Mouse (Mus musculus) mature B cell (primary cell): ENCODE measurements around the gene Tbc1d22b.

Experiments used
- in situ Hi-C: fragments of 300-500 bp; cut with MboI; formaldehyde crosslinking; loops from 2 replicates; pipeline ENCODE4 v1.14.3; 2019

Gene Tbc1d22b

DNA sequence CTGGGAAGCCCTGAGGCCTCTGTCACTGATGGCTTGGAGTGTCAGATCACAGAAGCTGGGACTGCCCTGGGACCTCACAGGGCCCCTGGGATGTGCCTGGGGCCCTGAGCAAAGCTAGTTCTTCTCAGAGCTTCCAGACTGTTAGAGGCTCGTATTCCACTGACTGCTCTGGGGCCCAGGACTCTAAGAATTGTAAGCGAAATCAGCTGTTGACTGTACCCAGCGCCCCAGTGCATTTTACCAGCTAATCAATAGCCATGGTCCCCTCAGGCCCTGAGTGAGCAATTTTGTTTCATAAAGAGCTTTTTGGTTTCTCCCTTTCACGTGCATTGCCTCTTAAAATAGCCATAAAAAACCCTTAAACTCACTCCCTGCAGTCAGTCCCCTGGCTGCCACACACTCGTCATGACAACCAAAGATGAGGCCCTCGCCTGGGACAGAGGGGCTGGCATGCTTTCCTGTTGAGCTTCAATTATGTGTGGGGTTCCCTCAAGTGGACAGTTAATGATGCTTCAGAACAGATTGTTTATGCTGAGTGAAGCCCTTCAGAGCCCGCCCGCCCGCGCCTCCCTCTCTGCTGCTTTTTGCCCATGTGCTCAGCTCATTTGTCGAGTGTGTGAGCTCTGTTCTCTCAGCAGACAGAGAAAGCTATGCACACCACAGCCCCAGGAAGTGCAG, 39.8 kb downstream of the Tbc1d22b start:
- in situ Hi-C loops, result no loop called here

DNA sequence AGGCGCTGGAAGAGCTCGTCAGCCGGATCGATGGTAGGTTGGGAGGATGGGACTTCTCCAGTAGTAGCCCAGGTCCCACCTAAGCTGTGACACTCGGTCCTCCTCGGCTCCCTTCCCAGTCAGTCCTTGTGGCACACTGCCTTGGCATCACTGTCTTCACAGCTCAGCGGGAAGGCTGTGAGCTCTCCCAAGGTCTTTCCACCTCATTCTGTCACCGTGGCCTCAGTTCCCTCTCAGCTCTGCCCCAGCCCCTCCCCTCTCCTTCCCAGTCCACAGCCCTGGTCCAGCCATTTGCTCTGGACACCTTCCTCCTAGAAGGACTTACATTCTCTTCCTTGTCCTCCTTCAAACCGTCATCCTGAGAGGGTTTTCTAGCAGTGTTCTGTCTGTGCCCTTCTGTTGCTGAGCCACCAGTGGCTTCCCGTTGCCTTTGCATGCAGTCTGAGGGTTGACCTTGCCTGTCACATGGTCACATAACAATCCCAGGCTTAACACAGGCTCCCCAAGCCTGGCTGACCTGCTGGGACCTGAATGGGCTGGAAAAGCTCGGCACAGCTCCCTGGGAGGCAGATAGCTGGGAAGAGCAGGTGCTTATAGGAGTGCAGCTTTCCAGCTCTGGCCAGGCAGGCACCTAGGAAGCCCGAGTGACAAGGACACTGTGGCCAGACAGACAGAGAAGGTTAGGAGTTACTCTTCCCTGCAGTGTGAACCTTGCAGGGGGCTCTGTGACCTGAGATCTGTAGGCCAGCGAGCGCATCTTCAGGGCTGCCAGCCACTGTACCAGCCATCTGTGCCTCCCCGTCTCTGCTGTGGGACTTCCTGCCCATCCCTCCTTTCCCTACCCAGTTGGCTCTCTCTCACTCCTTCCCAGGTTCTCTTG, 46.5 kb downstream of the Tbc1d22b start:
- in situ Hi-C loops, result no loop called here

DNA sequence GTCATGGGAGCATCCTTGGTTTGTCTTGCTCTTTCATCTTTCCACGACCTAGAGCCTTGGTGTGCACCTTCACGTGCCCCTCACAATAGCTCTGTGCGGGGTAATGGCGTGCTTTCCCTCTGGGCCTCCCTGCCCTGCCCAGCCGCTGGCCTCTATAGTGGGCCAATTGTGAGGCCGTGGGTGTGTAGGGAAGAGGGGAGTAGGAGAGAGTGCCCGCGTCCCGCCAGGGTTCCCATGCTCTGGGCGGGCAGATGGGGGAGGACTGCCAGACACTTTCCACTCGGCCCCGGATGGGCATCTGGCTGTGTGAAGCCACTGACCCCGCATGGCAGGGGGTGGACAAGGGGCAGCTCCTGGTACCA, 47.2 kb downstream of the Tbc1d22b start:
- in situ Hi-C loops, result no loop called here

DNA sequence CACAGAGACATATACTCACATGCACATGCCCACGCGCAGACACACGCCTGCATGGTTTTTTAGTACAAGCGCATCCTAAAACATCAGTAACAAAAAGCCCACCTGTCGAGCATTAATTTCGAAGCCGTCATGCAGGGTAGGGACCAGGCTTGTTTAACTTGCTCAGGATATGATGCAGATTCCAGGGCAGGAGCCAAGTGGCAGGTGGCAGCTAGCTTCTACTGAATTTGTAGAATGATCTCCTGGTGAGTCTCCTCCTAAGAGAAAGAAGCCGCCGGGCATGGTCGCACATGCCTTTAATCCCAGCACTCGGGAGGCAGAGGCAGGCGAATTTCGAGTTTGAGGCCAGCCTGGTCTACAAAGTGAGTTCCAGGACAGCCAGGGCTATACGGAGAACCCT, 49.5 kb downstream of the Tbc1d22b start:
- in situ Hi-C loops, result no loop called here

- in situ Hi-C loops, result no loop called here
Observed at GRCm38 (mm10) chr17:29599537-29599936, 50.0 kb downstream of the Tbc1d22b start.

DNA sequence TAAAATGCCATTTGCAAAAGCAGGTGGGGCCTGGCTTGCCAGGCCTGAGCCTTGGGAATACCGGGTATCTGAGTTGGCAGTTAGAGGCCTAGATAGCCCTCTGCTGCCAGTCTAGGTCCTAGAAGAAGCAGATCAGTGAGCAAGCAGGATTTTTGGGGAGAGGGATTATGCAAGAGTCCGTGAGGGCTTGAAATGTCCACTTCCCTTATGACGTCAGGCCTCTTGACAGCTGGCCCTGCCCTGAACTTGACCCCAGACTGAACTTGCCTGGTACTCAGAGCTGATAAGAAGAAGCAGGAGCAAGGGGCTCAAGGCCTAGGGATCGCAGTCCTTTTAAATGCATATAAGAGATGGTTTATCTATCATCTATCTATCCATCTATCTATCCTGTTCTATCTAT, 51.8 kb downstream of the Tbc1d22b start:
- in situ Hi-C loops, result loop anchor here (25.0 kb wide), 1 partner anchor 286 kb away; no protein-coding TSS in a partner anchor

DNA sequence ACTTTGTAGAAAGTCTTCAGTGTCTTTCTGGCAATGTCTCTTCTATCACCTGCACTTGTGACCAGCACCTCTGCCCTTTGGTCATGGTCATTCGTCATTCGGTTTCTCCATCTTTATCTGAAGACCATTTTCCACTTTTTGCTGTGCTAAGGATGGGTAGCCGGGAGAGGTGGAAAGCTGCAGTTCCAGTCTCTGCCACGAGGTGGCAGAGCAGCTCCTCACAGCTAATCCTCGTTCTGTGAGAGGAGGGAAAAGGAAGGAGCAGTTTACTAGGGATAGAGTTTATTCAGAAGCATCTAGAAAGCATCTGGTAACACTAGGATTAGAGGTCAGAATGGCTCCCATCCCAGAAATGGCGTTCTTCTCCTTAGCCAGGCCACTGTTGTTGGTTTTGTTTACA, 53.7 kb downstream of the Tbc1d22b start:
- in situ Hi-C loops, result loop anchor here (25.0 kb wide), 1 partner anchor 284 kb away; no protein-coding TSS in a partner anchor

GRCm38 (mm10) chr17:29613453-29613852, 63.9 kb downstream of the Tbc1d22b start:
- in situ Hi-C loops, result loop anchor here (25.0 kb wide), 1 partner anchor 274 kb away; no protein-coding TSS in a partner anchor

GRCm38 (mm10) chr17:29614115-29615023, 64.8 kb downstream of the Tbc1d22b start, which contains the start of the genes Rnf8 and Gm28043:
TSS of gene Rnf8 (plus strand) at chr17:29614790.
TSS of gene Gm28043 (plus strand) at chr17:29614876.
- in situ Hi-C loops, result loop anchor here (25.0 kb wide), 1 partner anchor 273 kb away; no protein-coding TSS in a partner anchor

- in situ Hi-C loops, result loop anchor here (25.0 kb wide), 1 partner anchor 272 kb away; no protein-coding TSS in a partner anchor
Observed at GRCm38 (mm10) chr17:29615024-29615551, 65.5 kb downstream of the Tbc1d22b start.

- in situ Hi-C loops, result loop anchor here (25.0 kb wide), 1 partner anchor 272 kb away; no protein-coding TSS in a partner anchor
Observed at GRCm38 (mm10) chr17:29615616-29616015, 66.0 kb downstream of the Tbc1d22b start.

GRCm38 (mm10) chr17:29619231-29619630, 69.6 kb downstream of the Tbc1d22b start:
- in situ Hi-C loops, result loop anchor here (25.0 kb wide), 1 partner anchor 268 kb away; no protein-coding TSS in a partner anchor

GRCm38 (mm10) chr17:29623488-29623887, 73.9 kb downstream of the Tbc1d22b start:
- in situ Hi-C loops, result loop anchor here (25.0 kb wide), 1 partner anchor 264 kb away; no protein-coding TSS in a partner anchor

- in situ Hi-C loops, result no loop called here
Observed at GRCm38 (mm10) chr17:29627285-29627684, 77.7 kb downstream of the Tbc1d22b start.

- in situ Hi-C loops, result no loop called here
Observed at GRCm38 (mm10) chr17:29628946-29629345, 79.4 kb downstream of the Tbc1d22b start.

- in situ Hi-C loops, result no loop called here
Observed at GRCm38 (mm10) chr17:29629620-29630019, 80.0 kb downstream of the Tbc1d22b start.

DNA sequence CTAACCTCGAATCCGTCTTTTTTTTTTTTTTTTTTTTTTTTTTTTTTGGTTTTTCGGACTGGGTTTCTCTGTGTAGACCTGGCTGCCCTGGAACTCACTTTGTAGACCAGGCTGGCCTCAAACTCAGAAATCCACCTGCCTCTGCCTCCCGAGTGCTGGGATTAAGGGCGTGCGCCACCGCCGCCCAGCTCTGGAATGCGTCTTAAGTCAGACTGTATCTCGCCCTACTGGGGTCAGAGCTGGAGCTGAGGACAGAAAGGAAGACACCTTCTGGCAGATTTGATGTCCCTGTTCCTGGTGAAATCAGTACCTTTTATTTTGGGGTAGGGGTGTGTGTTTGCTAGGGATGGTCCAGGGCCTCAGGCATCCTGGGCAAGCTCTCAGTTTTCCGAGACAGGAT, 82.7 kb downstream of the Tbc1d22b start:
- in situ Hi-C loops, result no loop called here

DNA sequence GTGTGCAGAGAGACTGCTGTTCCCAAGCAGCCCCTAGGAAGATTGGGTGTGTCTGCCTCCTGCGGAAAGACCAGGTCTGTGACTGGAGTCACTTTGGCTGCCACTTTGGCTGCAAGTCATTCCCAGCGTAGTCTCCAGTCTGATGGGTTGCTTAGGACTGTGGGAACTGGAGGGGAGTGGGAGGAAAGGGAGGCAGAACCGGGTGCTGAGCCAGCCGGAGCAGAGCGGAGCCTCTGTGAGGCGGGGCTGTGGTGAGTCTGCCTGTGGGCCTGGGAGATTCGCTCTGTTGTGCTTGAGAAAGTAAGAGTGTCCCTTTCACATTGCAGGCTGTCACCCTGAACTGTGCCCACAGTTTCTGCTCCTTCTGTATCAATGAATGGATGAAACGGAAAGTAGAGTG, 85.9 kb downstream of the Tbc1d22b start:
- in situ Hi-C loops, result no loop called here

GRCm38 (mm10) chr17:29636118-29636517, 86.5 kb downstream of the Tbc1d22b start:
- in situ Hi-C loops, result no loop called here

DNA sequence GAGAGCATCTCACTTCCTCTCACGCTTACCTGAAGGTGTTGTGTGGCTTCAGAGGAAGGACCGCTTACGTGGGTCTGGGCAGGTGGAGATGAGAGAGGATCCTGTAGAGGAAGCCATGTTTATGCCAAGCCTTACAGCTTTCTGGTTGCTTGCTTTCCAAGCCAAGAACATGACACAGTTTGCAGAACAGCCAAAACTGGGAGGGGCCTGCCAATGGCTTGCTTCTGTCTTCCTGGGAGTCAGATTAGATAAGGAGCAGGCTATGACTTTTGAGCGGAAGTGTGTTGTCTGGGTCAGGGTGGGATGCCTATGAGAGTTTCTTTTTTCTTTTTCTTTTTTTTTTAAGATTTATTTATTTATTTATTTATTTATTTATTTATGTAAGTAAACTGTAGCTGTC, 87.8 kb downstream of the Tbc1d22b start:
- in situ Hi-C loops, result no loop called here

DNA sequence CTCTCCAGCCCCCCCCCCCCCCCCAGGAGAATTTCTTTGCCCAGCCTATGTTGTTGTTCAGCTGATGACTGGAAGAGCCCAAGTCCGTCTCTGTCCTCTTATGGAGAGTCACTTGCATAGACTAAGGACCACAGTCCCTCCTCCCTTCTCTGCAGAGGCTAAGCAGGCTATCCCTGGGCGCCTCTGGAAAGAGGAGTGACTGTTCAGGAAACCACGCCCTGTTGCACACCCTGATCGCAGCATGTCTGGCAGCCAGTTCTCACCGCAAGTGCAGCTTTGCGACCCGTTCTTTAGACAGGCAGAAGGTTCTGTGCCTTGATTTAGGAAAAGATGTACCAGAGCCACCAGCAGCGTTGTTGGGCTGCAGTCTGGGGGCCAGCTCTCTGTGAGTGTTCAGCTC, 88.3 kb downstream of the Tbc1d22b start:
- in situ Hi-C loops, result no loop called here
